Mouse (Mus musculus) erythroblast, embryonic 14.5 days (primary cell): Measurements from ENCODE around the gene Zfp385a. TPM values are rescaled to one million over a fixed set of nuclear protein-coding genes. Genes with fewer than 3 reads are reported as not detected.
"Not testable (repeated sequence)": the region's sequence is repeated elsewhere in the genome, so short reads cannot be mapped to it uniquely, and the experiment has no call there.

Source experiments
- H3K27me3 ChIP-seq: 2 replicates; pipeline ENCODE4 v1.6.1; 2012; ENCODE audit warnings: inconsistent platforms; ENCODE audit not compliant: control insufficient read depth
- H3K36me3 ChIP-seq: 2 replicates; pipeline ENCODE4 v1.6.1; 2012; ENCODE audit warnings: mild to moderate bottlenecking, inconsistent platforms; ENCODE audit not compliant: control insufficient read depth
- H3K4me1 ChIP-seq: 2 replicates; pipeline ENCODE4 v1.6.1; 2012; ENCODE audit warnings: inconsistent platforms; ENCODE audit not compliant: control insufficient read depth
- H3K4me3 ChIP-seq: replicated peaks from 2 replicates; pipeline ENCODE3; 2012; ENCODE audit warnings: moderate library complexity, mild to moderate bottlenecking, inconsistent platforms
- H3K9me3 ChIP-seq: 2 replicates; pipeline ENCODE4 v1.6.1; 2012; ENCODE audit warnings: low read length, inconsistent platforms, mixed read lengths; ENCODE audit not compliant: control insufficient read depth
- GATA1 ChIP-seq: IDR thresholded peaks from 2 replicates; pipeline ENCODE4 v1.6.1; 2012; ENCODE audit warnings: low read length, inconsistent platforms, mixed read lengths
- TAL1 ChIP-seq: IDR thresholded peaks from 3 replicates; pipeline ENCODE4 v1.6.1; 2012; ENCODE audit warnings: low read length, inconsistent platforms, mixed read lengths
- polyA plus RNA-seq: library from polyadenylated mRNA; stranded (reverse); fragments of >175 nt; gene quantifications from 2 replicates; pipeline ENCODE4 v1.2.3, GENCODE M21; 2012

Gene Zfp385a
- polyA plus RNA-seq, 1 experiment, result 1.6 TPM

GRCm38 (mm10) chr15:103277949-103278348 is 61.9 kb downstream of the Zfp385a start:
- H3K27me3 ChIP-seq, result no peaks in the 10 kb centered on the region
- no peaks in the 10 kb centered on the region for H3K9me3 ChIP-seq
- H3K36me3 ChIP-seq, result peaks cover 67% of the 10 kb centered on the region
- H3K4me1 ChIP-seq, result peaks cover 76% of the 10 kb centered on the region
- TF ChIP-seq TAL1 (no peak), GATA1 (no peak)
- no peak overlapping the region for H3K4me3 ChIP-seq

- H3K27me3 ChIP-seq, H3K9me3 ChIP-seq, H3K4me3 ChIP-seq: not testable (repeated sequence)
- Histone ChIP-seq H3K36me3 (peaks cover 55% of the 10 kb centered on the region), H3K4me1 (peaks cover 77% of the 10 kb centered on the region)
These were observed 64.0 kb downstream of the Zfp385a start for GRCm38 (mm10) chr15:103275943-103276342.

DNA sequence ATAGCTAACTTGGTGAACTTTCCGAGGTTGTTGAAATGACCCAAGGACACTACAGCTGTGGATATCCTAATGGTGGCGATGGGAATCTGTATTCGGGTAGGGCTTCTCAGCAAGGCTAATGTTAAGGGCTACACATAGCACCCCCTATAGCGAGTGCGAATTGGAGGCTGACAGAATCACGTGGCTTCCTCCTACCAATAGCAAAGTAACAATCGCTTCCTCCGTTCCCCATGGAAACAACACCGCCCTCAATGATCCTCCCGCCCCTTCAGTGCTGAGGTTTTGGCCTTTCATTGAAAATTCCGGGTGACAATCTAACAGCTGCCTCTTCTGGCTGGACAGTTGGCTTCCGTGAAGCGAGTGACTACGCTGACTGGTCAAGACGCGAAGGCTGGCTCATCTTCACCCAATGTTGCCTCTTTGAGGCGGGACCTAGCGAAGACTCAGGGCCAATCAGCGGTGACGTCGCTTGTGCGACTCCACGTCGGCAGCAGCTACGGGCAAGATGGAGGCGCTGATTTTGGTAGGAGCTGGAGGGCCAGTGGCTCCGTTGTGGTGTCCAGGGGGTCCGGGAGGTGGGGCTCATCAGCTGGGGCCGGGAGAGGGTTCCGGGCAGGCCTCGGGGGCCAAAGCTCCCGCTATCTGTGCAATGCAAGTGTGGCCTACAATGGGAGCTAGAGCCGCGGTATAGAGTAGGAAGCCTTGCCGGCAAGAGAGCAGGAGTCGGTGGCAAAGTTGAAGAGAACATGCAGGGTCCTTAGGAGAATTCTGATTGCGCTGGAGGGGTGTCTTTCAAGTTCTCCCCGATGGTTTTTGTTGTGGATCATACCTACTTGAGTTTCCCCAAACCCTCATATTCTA is 67.2 kb downstream of the Zfp385a start, which contains the start of gene Copz1:
TSS of gene Copz1 (plus strand) at position 296 of the 861 bp plus-strand sequence.
- H3K4me1 ChIP-seq, result peaks cover 65% of the 10 kb centered on the region
- TF ChIP-seq GATA1, result no peak
- TF ChIP-seq TAL1, result no peak

DNA sequence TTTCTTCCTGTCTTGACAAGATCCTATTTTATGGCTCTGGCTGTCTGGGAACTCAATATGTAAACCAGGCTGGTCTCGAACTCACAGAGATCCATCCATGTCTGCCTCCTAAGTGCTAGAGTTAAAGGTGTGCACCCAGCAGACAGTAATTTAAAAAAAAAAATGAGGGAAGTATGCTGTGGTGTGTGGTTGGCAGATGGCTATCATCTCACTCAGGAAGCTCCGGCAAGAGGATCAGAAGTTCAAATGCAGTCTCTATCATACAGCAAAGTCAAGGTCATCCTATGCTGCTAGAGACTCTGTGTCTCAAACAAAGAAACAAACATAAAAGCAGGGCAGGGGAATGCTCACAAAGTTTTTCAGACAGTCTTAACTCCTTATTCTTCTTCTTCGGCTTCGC is 71.0 kb downstream of the Zfp385a start:
- H3K4me1 ChIP-seq, result peaks cover 62% of the 10 kb centered on the region
- H3K27me3 ChIP-seq, result no peaks in the 10 kb centered on the region

More for the DNA sequence above, 67.2 kb downstream of the Zfp385a start, which contains the start of gene Copz1:
- Histone ChIP-seq H3K9me3 (no peaks in the 10 kb centered on the region), H3K27me3 (no peaks in the 10 kb centered on the region), H3K36me3 (peaks cover 27% of the 10 kb centered on the region), H3K4me3 (peak within 1 kb of the TSS; percentile 87)

DNA sequence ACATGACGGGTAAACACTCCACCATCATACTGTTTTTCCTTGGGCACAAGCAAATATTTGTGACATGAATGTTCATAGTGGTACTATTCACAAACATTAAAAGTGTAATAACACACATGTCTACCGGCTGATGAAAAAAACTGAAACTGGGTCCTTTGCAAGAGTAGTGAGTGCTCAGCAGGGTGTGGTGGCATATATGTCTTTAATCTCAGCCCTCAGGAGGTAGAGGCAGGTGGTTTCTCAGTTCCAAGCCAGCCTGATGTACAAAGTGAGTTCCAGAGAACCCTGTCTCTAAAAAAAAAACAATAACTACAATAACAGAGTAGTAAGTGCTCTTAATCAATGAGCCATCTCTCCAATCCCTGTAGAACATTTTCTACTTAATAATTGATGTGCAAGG is 75.1 kb downstream of the Zfp385a start:
- Histone ChIP-seq H3K9me3 (no peaks in the 10 kb centered on the region), H3K27me3 (no peaks in the 10 kb centered on the region), H3K4me3 (no peak overlapping the region), H3K4me1 (peaks cover 69% of the 10 kb centered on the region), H3K36me3 (no peaks in the 10 kb centered on the region; the same call in 1 of the 2 replicates)
- TF ChIP-seq GATA1 (no peak), TAL1 (no peak)

More for the DNA sequence above, 71.0 kb downstream of the Zfp385a start:
- TF ChIP-seq TAL1 (no peak), GATA1 (no peak)
- Histone ChIP-seq H3K36me3 (no peaks in the 10 kb centered on the region; the same call in 1 of the 2 replicates), H3K4me3 (no peak overlapping the region), H3K9me3 (no peaks in the 10 kb centered on the region)

Other genes with a start within 250 kb of the Zfp385a start
- 0.07 and 0.19 TPM in 2 replicates for gene Smug1, start 173.0 kb downstream of the Zfp385a start, polyA plus RNA-seq
- 0.74 and 0.95 TPM in 2 replicates for gene Cbx5, start 100.3 kb downstream of the Zfp385a start, polyA plus RNA-seq
- 6.0 and 6.4 TPM in 2 replicates for gene Hnrnpa1, start 99.7 kb downstream of the Zfp385a start, polyA plus RNA-seq
- gene Nfe2, start 81.7 kb downstream of the Zfp385a start, polyA plus RNA-seq, result 46.0 and 48.8 TPM in 2 replicates
- gene Copz1, start 67.4 kb downstream of the Zfp385a start, polyA plus RNA-seq, result 8.2 and 9.1 TPM in 2 replicates
- gene Gpr84, start 29.5 kb downstream of the Zfp385a start, polyA plus RNA-seq, result not detected in 2 replicates
- 0.11 and 0.13 TPM in 2 replicates for gene Itga5, start 26.7 kb upstream of the Zfp385a start, polyA plus RNA-seq
- gene Gtsf1, start 90.4 kb upstream of the Zfp385a start, polyA plus RNA-seq, result not detected in 2 replicates
- gene Gtsf2, start 108.4 kb upstream of the Zfp385a start, polyA plus RNA-seq, result not detected in 2 replicates
- 0.05 and 0.11 TPM in 2 replicates for gene Nckap1l, start 113.7 kb upstream of the Zfp385a start, polyA plus RNA-seq
- 0.02 TPM in 2 replicates for gene Pde1b, start 162.9 kb upstream of the Zfp385a start, polyA plus RNA-seq
- not detected in 2 replicates for gene Ppp1r1a, start 197.9 kb upstream of the Zfp385a start, polyA plus RNA-seq
- not detected in 2 replicates for gene Glycam1, start 225.0 kb upstream of the Zfp385a start, polyA plus RNA-seq